Mouse (Mus musculus): ENCODE measurements around the gene Trim9. TPM values are rescaled to one million over a fixed set of nuclear protein-coding genes. Genes with fewer than 3 reads are reported as not detected.

The Trim9 gene
- polyA plus RNA-seq, 2 experiments from 2014 or later: not detected

GRCm38 (mm10) chr12:70251210-70251884, 96.1 kb downstream of the Trim9 start:
- ATAC-seq: no peak

GRCm38 (mm10) chr12:70249616-70250157, 97.7 kb downstream of the Trim9 start:
- ATAC-seq: no peak

GRCm38 (mm10) chr12:70247683-70248474, 99.5 kb downstream of the Trim9 start:
- ATAC-seq: no peak

- ATAC-seq: no peak
Measured at GRCm38 (mm10) chr12:70242550-70242949, 104.9 kb downstream of the Trim9 start.

GRCm38 (mm10) chr12:70239741-70240140, 107.7 kb downstream of the Trim9 start:
- ATAC-seq: no peak

- no peak for ATAC-seq
Measured at GRCm38 (mm10) chr12:70238604-70239003, 108.8 kb downstream of the Trim9 start.

GRCm38 (mm10) chr12:70234938-70235484, 112.4 kb downstream of the Trim9 start:
- no peak for ATAC-seq

- ATAC-seq: peak; percentile 66
Measured at GRCm38 (mm10) chr12:70234411-70234810, 113.0 kb downstream of the Trim9 start.

GRCm38 (mm10) chr12:70233637-70234315, 113.6 kb downstream of the Trim9 start:
- ATAC-seq: no peak

GRCm38 (mm10) chr12:70232020-70232544, 115.3 kb downstream of the Trim9 start:
- peak; percentile 90 for ATAC-seq

- no peak for ATAC-seq
Measured at GRCm38 (mm10) chr12:70231294-70231693, 116.1 kb downstream of the Trim9 start, which contains the start of gene Pygl. Pygl (minus strand) TSS chr12:70231488.

- ATAC-seq: no peak
Measured at GRCm38 (mm10) chr12:70228155-70228554, 119.3 kb downstream of the Trim9 start.

GRCm38 (mm10) chr12:70227121-70227932, 120.1 kb downstream of the Trim9 start:
- no peak for ATAC-seq

GRCm38 (mm10) chr12:70226655-70227054, 120.8 kb downstream of the Trim9 start:
- ATAC-seq: no peak

- no peak for ATAC-seq
Measured at GRCm38 (mm10) chr12:70223331-70223730, 124.1 kb downstream of the Trim9 start.

- no peak for ATAC-seq
Measured at GRCm38 (mm10) chr12:70221425-70221824, 126.0 kb downstream of the Trim9 start.

- ATAC-seq: peak; percentile 74
Measured at GRCm38 (mm10) chr12:70218795-70219540, 128.4 kb downstream of the Trim9 start.

GRCm38 (mm10) chr12:70216229-70216800, 131.1 kb downstream of the Trim9 start:
- no peak for ATAC-seq

- no peak for ATAC-seq
Measured at GRCm38 (mm10) chr12:70214281-70214680, 133.1 kb downstream of the Trim9 start.

GRCm38 (mm10) chr12:70213601-70214000, 133.8 kb downstream of the Trim9 start:
- no peak for ATAC-seq

Data from activated CD4-positive, CD25-positive, alpha-beta regulatory T cell, adult 4 months (primary cell).